Mouse (Mus musculus): ENCODE results near the gene Pramef8.
A peak's percentile ranks its signal among the peaks of the same experiment; 100 is the strongest.
"Not testable (repeated sequence)": the region's sequence is repeated elsewhere in the genome, so short reads cannot be mapped to it uniquely, and the experiment has no call there.

The Pramef8 gene

GRCm38 (mm10) chr4:143412219-143413092 is at the start of gene Pramef8:
Pramef8 (plus strand) TSS chr4:143412426.
- DNase-seq (ENCODE audit: low read depth) = peak; percentile 95

GRCm38 (mm10) chr4:143366415-143367041 is 45.7 kb upstream of the Pramef8 start:
- DNase-seq (ENCODE audit: low read depth) = no peak

GRCm38 (mm10) chr4:143379480-143379879 is 32.7 kb upstream of the Pramef8 start:
- no peak for DNase-seq (ENCODE audit: low read depth)

- DNase-seq (ENCODE audit: low read depth) = no peak
Observed at GRCm38 (mm10) chr4:143379931-143380715, 32.1 kb upstream of the Pramef8 start.

- DNase-seq (ENCODE audit: low read depth) = peak; percentile 36
Observed at GRCm38 (mm10) chr4:143380716-143381004, 31.6 kb upstream of the Pramef8 start.

GRCm38 (mm10) chr4:143382163-143382562 is 30.1 kb upstream of the Pramef8 start:
- DNase-seq (ENCODE audit: low read depth) = no peak

GRCm38 (mm10) chr4:143383646-143384045 is 28.6 kb upstream of the Pramef8 start:
- no peak for DNase-seq (ENCODE audit: low read depth)

GRCm38 (mm10) chr4:143388955-143389702 is 23.1 kb upstream of the Pramef8 start:
- DNase-seq (ENCODE audit: low read depth) = no peak

GRCm38 (mm10) chr4:143394181-143394580 is 18.0 kb upstream of the Pramef8 start, which contains the start of gene Pramel1:
Pramel1 (plus strand) TSS chr4:143394428.
- DNase-seq (ENCODE audit: low read depth) = no peak

GRCm38 (mm10) chr4:143411566-143412218 is 534 bp upstream of the Pramef8 start:
- peak; percentile 35 for DNase-seq (ENCODE audit: low read depth)

GRCm38 (mm10) chr4:143413621-143414020 is 1.4 kb downstream of the Pramef8 start:
- no peak for DNase-seq (ENCODE audit: low read depth)

- no peak for DNase-seq (ENCODE audit: low read depth)
Observed at GRCm38 (mm10) chr4:143414121-143414520, 1.9 kb downstream of the Pramef8 start.

- not testable (repeated sequence) for DNase-seq (ENCODE audit: low read depth)
Observed at GRCm38 (mm10) chr4:143426770-143427169, 14.5 kb downstream of the Pramef8 start.

GRCm38 (mm10) chr4:143450224-143450623 is 38.0 kb downstream of the Pramef8 start, which contains the start of gene Oog4:
Oog4 (minus strand) TSS chr4:143450324.
- no peak for DNase-seq (ENCODE audit: low read depth)

All from naive thymus-derived CD4-positive, alpha-beta T cell, adult 2 months (primary cell).